Mouse (Mus musculus) bone marrow, adult 2 months (tissue): Measurements from ENCODE around the gene Hck.

Experiments
- CTCF ChIP-seq: fragments of 200-500 bp; IDR thresholded peaks from 2 replicates; pipeline ENCODE4 v1.5.1; 2011; ENCODE audit warnings: low read length, control low read depth; ENCODE audit not compliant: control insufficient read depth, insufficient read depth
- POLR2A ChIP-seq: fragments of 200-500 bp; IDR thresholded peaks from 2 replicates; pipeline ENCODE4 v1.6.1; 2011; ENCODE audit warnings: low read depth, mild to moderate bottlenecking, control low read depth, low read length, borderline replicate concordance; ENCODE audit not compliant: control insufficient read depth

DNA sequence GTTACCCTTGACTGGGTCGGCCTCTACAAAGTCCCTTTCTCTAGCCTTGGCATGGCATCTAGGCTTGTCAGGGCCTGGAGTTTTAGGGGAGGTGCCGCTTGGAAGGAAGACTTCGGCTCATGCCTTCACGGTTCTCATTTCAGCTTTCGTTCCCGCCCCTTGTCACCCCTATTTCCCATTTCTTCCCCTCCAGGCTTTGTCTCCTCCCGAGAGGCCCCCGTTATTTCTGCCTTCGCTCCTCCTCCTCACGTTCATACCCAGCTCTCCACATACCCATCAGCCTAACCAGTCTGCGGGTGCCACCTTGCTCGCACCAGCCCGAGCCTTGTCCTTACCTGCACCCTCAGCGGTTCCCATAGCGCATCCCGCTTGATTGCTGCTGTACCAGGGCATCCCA is 53.4 kb downstream of the Hck start:
- TF ChIP-seq POLR2A, result 0 out of 2 replicates have a peak, but pooled peaks have one; percentile 25
- TF ChIP-seq CTCF, result no peak
